Mouse (Mus musculus): ENCODE measurements around the gene Fgfr2. TPM values are rescaled to one million over a fixed set of nuclear protein-coding genes. Genes with fewer than 3 reads are reported as not detected.

Fgfr2 gene
- polyA plus RNA-seq, 1 experiment from 2014 or later: 169 TPM

- H3K4me1 ChIP-seq (ENCODE audit: control insufficient read depth, insufficient read depth, low read length): peaks cover 8% of the 10 kb centered on the region
- ATAC-seq (ENCODE audit: insufficient number of reproducible peaks, insufficient read depth, low FRiP score, low read depth): no peak
Measured at GRCm38 (mm10) chr7:132094666-132095065, 1028.5 kb downstream of the Fgfr2 start.

GRCm38 (mm10) chr7:132091551-132091950, 1031.6 kb downstream of the Fgfr2 start:
- H3K27ac ChIP-seq (ENCODE audit: low read length): no peak overlapping the region
- no peak overlapping the region for H3K4me3 ChIP-seq (ENCODE audit: low read depth, low read length)
- H3K36me3 ChIP-seq (ENCODE audit: control insufficient read depth, insufficient read depth, low read length): no peaks in the 10 kb centered on the region
- ATAC-seq (ENCODE audit: insufficient number of reproducible peaks, insufficient read depth, low FRiP score, low read depth): no peak
- 87% methylated on average over 7 of the region's 7 CpGs for WGBS
- no peaks in the 10 kb centered on the region for H3K4me1 ChIP-seq (ENCODE audit: control insufficient read depth, insufficient read depth, low read length)
- no peaks in the 10 kb centered on the region for H3K9me3 ChIP-seq (ENCODE audit: control insufficient read depth, low read depth, low read length)
- no peaks in the 10 kb centered on the region for H3K27me3 ChIP-seq (ENCODE audit: control insufficient read depth, insufficient read depth, low read length)
- H3K9ac ChIP-seq (replicated peaks; ENCODE audit: low read depth, low read length): no peak overlapping the region
- H3K4me2 ChIP-seq (replicated peaks; ENCODE audit: low read depth, low read length): no peak overlapping the region

More at GRCm38 (mm10) chr7:132094666-132095065, 1028.5 kb downstream of the Fgfr2 start:
- Histone ChIP-seq H3K4me2 (replicated peaks; ENCODE audit: low read depth, low read length) (no peak overlapping the region), H3K27me3 (ENCODE audit: control insufficient read depth, insufficient read depth, low read length) (no peaks in the 10 kb centered on the region), H3K9me3 (ENCODE audit: control insufficient read depth, low read depth, low read length) (no peaks in the 10 kb centered on the region), H3K4me3 (ENCODE audit: low read depth, low read length) (no peak overlapping the region), H3K36me3 (ENCODE audit: control insufficient read depth, insufficient read depth, low read length) (no peaks in the 10 kb centered on the region), H3K9ac (replicated peaks; ENCODE audit: low read depth, low read length) (no peak overlapping the region), H3K27ac (ENCODE audit: low read length) (no peak overlapping the region)
- whole genome bisulfite sequencing: 48% methylated on average over 7 of the region's 7 CpGs

GRCm38 (mm10) chr7:132088606-132089005, 1034.5 kb downstream of the Fgfr2 start:
- no peak overlapping the region for H3K4me3 ChIP-seq (ENCODE audit: low read depth, low read length)
- no peak overlapping the region for H3K27ac ChIP-seq (ENCODE audit: low read length)
- H3K9ac ChIP-seq (replicated peaks; ENCODE audit: low read depth, low read length): no peak overlapping the region
- no peaks in the 10 kb centered on the region for H3K9me3 ChIP-seq (ENCODE audit: control insufficient read depth, low read depth, low read length)
- WGBS: 71% methylated on average over 6 of the region's 6 CpGs
- H3K4me2 ChIP-seq (replicated peaks; ENCODE audit: low read depth, low read length): no peak overlapping the region
- H3K4me1 ChIP-seq (ENCODE audit: control insufficient read depth, insufficient read depth, low read length): no peaks in the 10 kb centered on the region
- no peaks in the 10 kb centered on the region for H3K36me3 ChIP-seq (ENCODE audit: control insufficient read depth, insufficient read depth, low read length)
- no peaks in the 10 kb centered on the region for H3K27me3 ChIP-seq (ENCODE audit: control insufficient read depth, insufficient read depth, low read length)
- no peak for ATAC-seq (ENCODE audit: insufficient number of reproducible peaks, insufficient read depth, low FRiP score, low read depth)

GRCm38 (mm10) chr7:132088181-132088580, 1035.0 kb downstream of the Fgfr2 start:
- no peak overlapping the region for H3K9ac ChIP-seq (replicated peaks; ENCODE audit: low read depth, low read length)
- ATAC-seq (ENCODE audit: insufficient number of reproducible peaks, insufficient read depth, low FRiP score, low read depth): no peak
- WGBS: 68% methylated on average over 4 of the region's 4 CpGs
- H3K27me3 ChIP-seq (ENCODE audit: control insufficient read depth, insufficient read depth, low read length): no peaks in the 10 kb centered on the region
- H3K4me1 ChIP-seq (ENCODE audit: control insufficient read depth, insufficient read depth, low read length): no peaks in the 10 kb centered on the region
- H3K9me3 ChIP-seq (ENCODE audit: control insufficient read depth, low read depth, low read length): no peaks in the 10 kb centered on the region
- no peak overlapping the region for H3K4me2 ChIP-seq (replicated peaks; ENCODE audit: low read depth, low read length)
- H3K27ac ChIP-seq (ENCODE audit: low read length): no peak overlapping the region
- no peaks in the 10 kb centered on the region for H3K36me3 ChIP-seq (ENCODE audit: control insufficient read depth, insufficient read depth, low read length)
- H3K4me3 ChIP-seq (ENCODE audit: low read depth, low read length): no peak overlapping the region

- ATAC-seq (ENCODE audit: insufficient number of reproducible peaks, insufficient read depth, low FRiP score, low read depth): no peak
- Histone ChIP-seq H3K27ac (ENCODE audit: low read length) (no peak overlapping the region), H3K4me2 (replicated peaks; ENCODE audit: low read depth, low read length) (no peak overlapping the region), H3K4me3 (ENCODE audit: low read depth, low read length) (no peak overlapping the region), H3K9ac (replicated peaks; ENCODE audit: low read depth, low read length) (no peak overlapping the region), H3K9me3 (ENCODE audit: control insufficient read depth, low read depth, low read length) (no peaks in the 10 kb centered on the region), H3K36me3 (ENCODE audit: control insufficient read depth, insufficient read depth, low read length) (no peaks in the 10 kb centered on the region), H3K27me3 (ENCODE audit: control insufficient read depth, insufficient read depth, low read length) (no peaks in the 10 kb centered on the region), H3K4me1 (ENCODE audit: control insufficient read depth, insufficient read depth, low read length) (no peaks in the 10 kb centered on the region)
- 63% methylated on average over 1 of the region's 1 CpGs for WGBS
Measured at GRCm38 (mm10) chr7:132075825-132076224, 1047.3 kb downstream of the Fgfr2 start.

GRCm38 (mm10) chr7:132074503-132074902, 1048.6 kb downstream of the Fgfr2 start:
- Histone ChIP-seq H3K4me3 (ENCODE audit: low read depth, low read length) (no peak overlapping the region), H3K4me2 (replicated peaks; ENCODE audit: low read depth, low read length) (no peak overlapping the region), H3K27me3 (ENCODE audit: control insufficient read depth, insufficient read depth, low read length) (no peaks in the 10 kb centered on the region), H3K9ac (replicated peaks; ENCODE audit: low read depth, low read length) (no peak overlapping the region), H3K9me3 (ENCODE audit: control insufficient read depth, low read depth, low read length) (no peaks in the 10 kb centered on the region), H3K4me1 (ENCODE audit: control insufficient read depth, insufficient read depth, low read length) (no peaks in the 10 kb centered on the region), H3K27ac (ENCODE audit: low read length) (no peak overlapping the region), H3K36me3 (ENCODE audit: control insufficient read depth, insufficient read depth, low read length) (no peaks in the 10 kb centered on the region)
- no peak for ATAC-seq (ENCODE audit: insufficient number of reproducible peaks, insufficient read depth, low FRiP score, low read depth)
- WGBS: 68% methylated on average over 3 of the region's 3 CpGs

GRCm38 (mm10) chr7:132070877-132071625, 1052.1 kb downstream of the Fgfr2 start:
- WGBS: 82% methylated on average over 6 of the region's 6 CpGs
- Histone ChIP-seq H3K4me3 (ENCODE audit: low read depth, low read length) (no peak overlapping the region), H3K27me3 (ENCODE audit: control insufficient read depth, insufficient read depth, low read length) (no peaks in the 10 kb centered on the region), H3K27ac (ENCODE audit: low read length) (no peak overlapping the region), H3K9me3 (ENCODE audit: control insufficient read depth, low read depth, low read length) (no peaks in the 10 kb centered on the region), H3K4me2 (replicated peaks; ENCODE audit: low read depth, low read length) (no peak overlapping the region), H3K4me1 (ENCODE audit: control insufficient read depth, insufficient read depth, low read length) (no peaks in the 10 kb centered on the region), H3K9ac (replicated peaks; ENCODE audit: low read depth, low read length) (no peak overlapping the region), H3K36me3 (ENCODE audit: control insufficient read depth, insufficient read depth, low read length) (no peaks in the 10 kb centered on the region)
- ATAC-seq (ENCODE audit: insufficient number of reproducible peaks, insufficient read depth, low FRiP score, low read depth): no peak

GRCm38 (mm10) chr7:132067951-132068350, 1055.2 kb downstream of the Fgfr2 start:
- Histone ChIP-seq H3K36me3 (ENCODE audit: control insufficient read depth, insufficient read depth, low read length) (no peaks in the 10 kb centered on the region), H3K27me3 (ENCODE audit: control insufficient read depth, insufficient read depth, low read length) (no peaks in the 10 kb centered on the region), H3K27ac (ENCODE audit: low read length) (no peak overlapping the region), H3K4me2 (replicated peaks; ENCODE audit: low read depth, low read length) (no peak overlapping the region), H3K4me1 (ENCODE audit: control insufficient read depth, insufficient read depth, low read length) (no peaks in the 10 kb centered on the region), H3K9me3 (ENCODE audit: control insufficient read depth, low read depth, low read length) (no peaks in the 10 kb centered on the region), H3K4me3 (ENCODE audit: low read depth, low read length) (no peak overlapping the region), H3K9ac (replicated peaks; ENCODE audit: low read depth, low read length) (no peak overlapping the region)
- ATAC-seq (ENCODE audit: insufficient number of reproducible peaks, insufficient read depth, low FRiP score, low read depth): no peak
- 76% methylated on average over 5 of the region's 5 CpGs for WGBS

- H3K27ac ChIP-seq (ENCODE audit: low read length): no peak overlapping the region
- no peak overlapping the region for H3K4me2 ChIP-seq (replicated peaks; ENCODE audit: low read depth, low read length)
- H3K9me3 ChIP-seq (ENCODE audit: control insufficient read depth, low read depth, low read length): no peaks in the 10 kb centered on the region
- H3K4me1 ChIP-seq (ENCODE audit: control insufficient read depth, insufficient read depth, low read length): no peaks in the 10 kb centered on the region
- H3K36me3 ChIP-seq (ENCODE audit: control insufficient read depth, insufficient read depth, low read length): no peaks in the 10 kb centered on the region
- H3K9ac ChIP-seq (replicated peaks; ENCODE audit: low read depth, low read length): no peak overlapping the region
- ATAC-seq (ENCODE audit: insufficient number of reproducible peaks, insufficient read depth, low FRiP score, low read depth): no peak
- H3K4me3 ChIP-seq (ENCODE audit: low read depth, low read length): no peak overlapping the region
- H3K27me3 ChIP-seq (ENCODE audit: control insufficient read depth, insufficient read depth, low read length): no peaks in the 10 kb centered on the region
- 83% methylated on average over 5 of the region's 5 CpGs for WGBS
Measured at GRCm38 (mm10) chr7:132067511-132067910, 1055.6 kb downstream of the Fgfr2 start.

Measured in stomach, embryonic 14.5 days (tissue).